Mouse (Mus musculus) right cerebral cortex, postnatal 25 days (tissue): ENCODE data around the gene Dcst2.
A peak's percentile ranks its signal among the peaks of the same experiment; 100 is the strongest.

Source experiments
- DNase-seq: peaks from one replicate; pipeline ENCODE4 v3.0.0; 2022

The Dcst2 gene

DNA sequence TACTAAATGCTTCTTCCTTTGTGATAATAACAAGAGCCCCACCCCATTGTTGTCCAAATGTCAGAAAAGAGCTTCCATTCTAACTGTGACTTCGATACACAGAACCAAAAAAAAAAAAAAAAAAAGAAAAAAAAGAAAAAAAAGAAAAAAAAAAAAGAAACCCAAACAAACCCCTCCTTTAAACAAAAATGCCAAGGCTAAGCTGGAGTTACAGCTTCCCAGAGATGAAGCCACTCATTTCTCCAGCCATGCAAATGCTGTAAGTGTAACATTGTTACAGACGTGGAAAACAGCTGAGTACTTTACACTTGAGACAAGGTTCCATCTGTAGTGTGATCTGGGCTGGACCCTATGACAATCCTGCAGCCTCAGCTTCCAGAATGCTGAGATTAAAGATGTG lies 55.4 kb downstream of the Dcst2 start:
- no peak for DNase-seq

GRCm38 (mm10) chr3:89417840-89418169 lies 56.0 kb downstream of the Dcst2 start:
- no peak for DNase-seq

DNA sequence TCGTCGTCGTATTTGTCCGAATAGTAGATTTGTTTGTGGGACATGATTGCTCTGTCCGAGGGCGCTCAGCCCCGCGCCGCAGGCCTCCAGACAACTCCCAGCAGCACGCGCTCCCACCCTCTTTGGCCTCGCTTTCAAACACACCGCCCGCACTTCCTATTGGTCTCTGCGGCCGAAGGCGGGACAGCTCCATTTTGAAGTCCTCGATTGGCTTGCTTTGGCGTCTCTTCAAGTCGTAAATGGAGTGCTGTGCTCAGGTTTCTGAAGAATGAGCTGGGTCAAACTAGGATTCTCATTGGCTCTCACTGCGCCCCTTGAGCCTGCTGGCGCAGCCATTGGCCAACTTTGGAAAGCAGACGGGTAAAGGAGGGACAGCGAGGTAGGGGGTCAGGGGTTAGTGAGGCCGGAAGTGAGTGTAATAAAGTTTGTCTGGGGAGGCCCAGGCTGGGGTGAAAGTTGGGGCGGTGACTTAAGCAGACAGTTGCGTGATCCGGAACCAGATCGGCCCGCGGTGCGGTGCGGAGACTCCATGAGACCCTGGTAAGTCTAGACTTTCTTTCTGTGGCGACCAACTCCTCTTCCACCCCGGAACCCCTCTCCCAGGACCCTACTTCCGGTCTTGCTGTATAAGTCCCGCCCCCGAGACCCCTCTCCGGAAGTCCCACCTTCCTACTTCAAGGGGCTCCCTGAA lies 56.5 kb downstream of the Dcst2 start, which contains the start of the genes Cks1b and Shc1:
Gene Cks1b (minus strand): TSS at position 214 of the 691 bp plus-strand sequence.
Gene Shc1 (plus strand): TSS at position 274 of the 691 bp plus-strand sequence.
- peak; percentile 91 for DNase-seq

- DNase-seq, result no peak
These were observed 57.1 kb downstream of the Dcst2 start for GRCm38 (mm10) chr3:89418861-89419250.

DNA sequence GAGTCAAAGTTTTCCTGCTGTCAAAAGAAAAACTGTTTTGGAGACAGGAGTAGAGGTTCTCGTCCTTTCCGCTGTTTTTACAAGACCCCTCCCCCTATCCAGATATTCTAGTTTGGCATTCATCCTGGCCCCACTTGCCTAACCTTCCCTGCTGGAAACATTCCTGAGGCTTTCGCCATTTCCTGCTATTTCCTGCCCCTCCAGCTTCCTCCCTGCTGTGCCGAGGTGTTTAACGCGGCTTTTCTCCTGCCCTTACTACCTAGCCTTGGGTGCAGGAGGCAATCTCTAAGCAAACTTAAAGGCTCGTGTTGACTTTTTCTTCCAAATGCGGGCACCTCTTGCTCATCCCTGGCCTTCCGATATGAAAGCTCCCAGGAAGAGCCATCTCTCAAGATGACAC lies 57.8 kb downstream of the Dcst2 start:
- DNase-seq, result no peak

GRCm38 (mm10) chr3:89419981-89420380 lies 58.2 kb downstream of the Dcst2 start:
- DNase-seq, result no peak

GRCm38 (mm10) chr3:89420421-89420820 lies 58.6 kb downstream of the Dcst2 start:
- DNase-seq, result no peak

DNA sequence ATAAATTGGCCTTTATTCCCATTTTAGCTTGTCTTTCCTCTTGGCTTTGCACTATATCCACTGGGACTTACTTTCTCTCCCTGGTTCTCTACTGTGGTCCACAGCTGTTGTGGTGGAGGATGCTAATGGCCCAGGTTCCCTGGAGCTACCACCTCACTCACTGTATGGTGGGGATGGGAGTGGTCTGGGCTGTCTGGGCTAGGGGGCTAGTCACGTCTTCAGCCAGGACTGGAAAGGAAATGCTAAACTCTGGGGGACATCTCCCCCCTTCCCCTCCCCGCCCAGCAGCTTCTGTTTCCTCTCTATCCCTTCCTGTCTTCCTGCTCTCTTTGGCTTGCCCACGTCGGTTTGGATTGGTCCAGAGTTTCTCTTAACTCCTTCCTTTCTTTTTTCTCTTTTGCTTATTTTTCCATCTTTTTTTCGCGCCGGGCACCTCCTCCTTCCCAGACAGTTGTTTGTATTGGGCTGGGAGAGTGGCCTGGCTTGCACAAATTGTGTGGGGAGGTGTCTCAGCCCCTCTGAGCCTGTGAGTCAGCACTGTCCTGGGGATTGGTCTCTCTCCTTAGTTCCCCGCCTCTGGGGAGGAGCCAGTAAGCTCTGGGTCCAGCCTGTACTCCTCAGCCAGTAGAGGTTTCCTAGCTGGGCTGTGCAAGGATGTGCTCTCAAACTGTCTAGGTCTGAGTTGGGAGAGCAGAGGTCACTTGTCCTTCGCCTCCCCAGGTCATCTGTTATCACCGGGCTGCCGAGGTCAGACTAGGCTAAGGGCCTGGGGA lies 59.4 kb downstream of the Dcst2 start:
- DNase-seq, result peak; percentile 65

DNA sequence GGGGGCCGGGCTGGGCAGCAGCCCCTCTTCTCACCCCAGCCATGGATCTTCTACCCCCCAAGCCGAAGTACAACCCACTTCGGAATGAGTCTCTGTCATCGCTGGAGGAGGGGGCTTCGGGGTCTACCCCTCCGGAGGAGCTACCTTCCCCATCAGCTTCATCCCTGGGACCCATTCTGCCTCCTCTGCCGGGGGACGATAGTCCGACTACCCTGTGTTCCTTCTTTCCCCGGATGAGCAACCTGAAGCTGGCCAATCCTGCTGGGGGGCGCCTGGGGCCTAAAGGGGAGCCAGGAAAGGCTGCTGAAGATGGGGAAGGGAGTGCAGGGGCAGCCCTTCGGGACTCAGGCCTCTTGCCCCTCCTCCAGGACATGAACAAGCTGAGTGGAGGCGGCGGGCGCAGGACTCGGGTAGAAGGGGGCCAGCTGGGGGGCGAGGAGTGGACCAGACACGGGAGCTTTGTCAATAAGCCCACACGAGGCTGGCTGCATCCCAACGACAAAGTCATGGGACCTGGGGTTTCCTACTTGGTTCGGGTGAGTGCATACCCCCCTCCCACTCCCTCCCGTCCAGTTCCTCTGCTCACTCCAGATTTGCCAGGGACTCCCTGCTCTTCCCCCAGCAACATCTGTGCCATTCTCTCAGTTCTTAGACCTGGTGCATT lies 60.2 kb downstream of the Dcst2 start:
- no peak for DNase-seq

GRCm38 (mm10) chr3:89422556-89423205 lies 60.9 kb downstream of the Dcst2 start:
- no peak for DNase-seq

- DNase-seq, result no peak
These were observed 62.8 kb downstream of the Dcst2 start for GRCm38 (mm10) chr3:89424416-89425140.

DNA sequence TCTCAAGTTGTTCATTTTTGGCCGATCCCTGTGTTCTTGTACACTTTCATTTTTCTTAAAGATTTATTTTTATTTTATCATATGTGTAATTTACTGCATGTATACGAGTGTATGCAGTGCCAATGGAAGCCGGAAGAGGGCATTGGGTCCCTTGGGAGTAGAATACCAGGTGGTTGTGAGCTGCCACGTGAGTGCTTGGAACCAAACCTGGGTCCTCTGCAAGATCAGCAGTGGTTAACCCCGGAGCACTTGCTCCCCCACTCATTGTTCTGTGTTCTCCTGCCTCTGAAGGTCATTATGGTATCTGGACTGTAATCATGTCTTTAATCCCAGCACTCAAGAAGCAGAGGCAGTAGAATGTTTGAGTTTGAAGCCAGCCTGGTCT lies 63.4 kb downstream of the Dcst2 start:
- DNase-seq, result no peak

GRCm38 (mm10) chr3:89425876-89426275 lies 64.1 kb downstream of the Dcst2 start:
- no peak for DNase-seq
